Mouse (Mus musculus) liver, adult 2 months (tissue): ENCODE measurements around the gene Htr7. TPM values are rescaled to one million over a fixed set of nuclear protein-coding genes. Genes with fewer than 3 reads are reported as not detected.
A peak's percentile ranks its signal among the peaks of the same experiment; 100 is the strongest.

ENCODE experiments used
- DNase-seq: peaks from one replicate; pipeline ENCODE4 v3.0.0-alpha.2; 2011; ENCODE audit warnings: low read depth, low spot score; ENCODE audit errors: extremely low read depth
- H3K27ac ChIP-seq: fragments of 200-500 bp; replicated peaks from 2 replicates; pipeline ENCODE4 v1.5.1; 2012; ENCODE audit warnings: low read depth, mild to moderate bottlenecking, control low read depth, inconsistent platforms, low read length; ENCODE audit not compliant: insufficient read depth
- H3K27me3 ChIP-seq: fragments of 200-500 bp; 2 replicates; pipeline ENCODE4 v1.6.1; 2012; ENCODE audit warnings: mild to moderate bottlenecking, moderate library complexity, low read length, inconsistent platforms; ENCODE audit not compliant: control insufficient read depth, insufficient read depth
- H3K36me3 ChIP-seq: fragments of 200-500 bp; 2 replicates; pipeline ENCODE4 v1.6.1; 2012; ENCODE audit warnings: low read length, inconsistent platforms; ENCODE audit not compliant: control insufficient read depth, insufficient read depth
- H3K4me1 ChIP-seq: fragments of 200-500 bp; 2 replicates; pipeline ENCODE4 v1.6.1; 2011; ENCODE audit warnings: low read length; ENCODE audit not compliant: control insufficient read depth, insufficient read depth
- H3K4me3 ChIP-seq: fragments of 200-500 bp; 2 replicates; pipeline ENCODE4 v1.5.1; 2011; ENCODE audit warnings: low read depth, mild to moderate bottlenecking, control low read depth, low read length, moderate library complexity; ENCODE audit not compliant: insufficient read depth
- H3K79me2 ChIP-seq: fragments of 200-500 bp; 2 replicates; pipeline ENCODE4 v1.6.1; 2012; ENCODE audit warnings: inconsistent platforms, mild to moderate bottlenecking, low read length, moderate library complexity; ENCODE audit not compliant: control insufficient read depth, insufficient read depth
- H3K9ac ChIP-seq: fragments of 200-500 bp; 2 replicates; pipeline ENCODE4 v1.6.1; 2012; ENCODE audit warnings: low read depth, mild to moderate bottlenecking, control low read depth, inconsistent platforms, low read length
- CTCF ChIP-seq: fragments of 200-500 bp; IDR thresholded peaks from 2 replicates; pipeline ENCODE4 v1.5.1; 2011; ENCODE audit warnings: low read depth, low read length, control low read depth
- POLR2A ChIP-seq: fragments of 200-500 bp; IDR thresholded peaks from 2 replicates; pipeline ENCODE4 v1.6.1; 2011; ENCODE audit warnings: low read length, control low read depth; ENCODE audit not compliant: insufficient read depth; ENCODE audit errors: extremely low read depth
- WGBS: fragments of 180-500 bp; shearing (Covaris S2); methylation state at CpG from one replicate; pipeline ENCODE4 v1.1.7; 2018; 5-methylcytosine and 5-hydroxymethylcytosine counted together
- polyA plus RNA-seq: library from polyadenylated mRNA; depleted of rRNA; stranded (reverse); fragments of >200 nt; gene quantifications from 2 replicates; pipeline ENCODE4 v1.2.3, GENCODE M21; 2012; rRNA removed
- total RNA-seq: library from RNA; depleted of rRNA; stranded (reverse); fragments of >200 nt; gene quantifications from 2 replicates; pipeline ENCODE4 v1.2.3, GENCODE M21; 2014; rRNA removed

Htr7 gene
- total RNA-seq (0.07 and 0.09 TPM in 2 replicates), polyA plus RNA-seq (0.06 TPM in 1 of 2 replicates, not detected in the other)

GRCm38 (mm10) chr19:36057231-36057811, at the start of gene Htr7:
Gene Htr7, minus strand, starts transcription at chr19:36057507.
- Histone ChIP-seq H3K4me3 (peak within 1 kb of the TSS; percentile 33; the same call in 1 of the 2 replicates), H3K27ac (no peak within 1 kb of the TSS), H3K4me1 (no peaks in the 10 kb centered on the region), H3K9ac (no peak within 1 kb of the TSS), H3K27me3 (peaks cover 11% of the 10 kb centered on the region), H3K79me2 (no peaks in the 10 kb centered on the region), H3K36me3 (no peaks in the 10 kb centered on the region)
- 2% methylated on average over 85 of the region's 86 CpGs for WGBS
- DNase-seq, result no peak
- TF ChIP-seq CTCF (no peak), POLR2A (no peak)

GRCm38 (mm10) chr19:36103909-36104308, 46.6 kb upstream of the Htr7 start:
- Histone ChIP-seq H3K36me3 (peaks cover 10% of the 10 kb centered on the region), H3K79me2 (no peaks in the 10 kb centered on the region), H3K27me3 (no peaks in the 10 kb centered on the region), H3K27ac (no peak overlapping the region), H3K9ac (no peak overlapping the region), H3K4me3 (no peak overlapping the region), H3K4me1 (no peaks in the 10 kb centered on the region)
- no peak for DNase-seq
- WGBS, result 74% methylated on average over 5 of the region's 5 CpGs
- no peak for TF ChIP-seq CTCF
- TF ChIP-seq POLR2A, result no peak

- Histone ChIP-seq H3K27ac (no peak overlapping the region), H3K9ac (no peak overlapping the region), H3K4me1 (no peaks in the 10 kb centered on the region), H3K36me3 (peaks cover 19% of the 10 kb centered on the region), H3K4me3 (no peak overlapping the region), H3K79me2 (no peaks in the 10 kb centered on the region), H3K27me3 (no peaks in the 10 kb centered on the region)
- no peak for TF ChIP-seq POLR2A
- TF ChIP-seq CTCF, result no peak
- DNase-seq, result no peak
- 97% methylated on average over 7 of the region's 7 CpGs for WGBS
These were observed 41.6 kb upstream of the Htr7 start for GRCm38 (mm10) chr19:36098916-36099315.

- DNase-seq, result no peak
- no peak overlapping the region for H3K9ac ChIP-seq
- H3K27me3 ChIP-seq, result no peaks in the 10 kb centered on the region
- no peaks in the 10 kb centered on the region for H3K4me1 ChIP-seq
- peaks cover 23% of the 10 kb centered on the region for H3K36me3 ChIP-seq
- no peak overlapping the region for H3K4me3 ChIP-seq
- TF ChIP-seq CTCF, result no peak
- no peak for TF ChIP-seq POLR2A
- H3K27ac ChIP-seq, result no peak overlapping the region
- no peaks in the 10 kb centered on the region for H3K79me2 ChIP-seq
- WGBS, result 100% methylated on average over 1 of the region's 1 CpGs
These were observed 41.0 kb upstream of the Htr7 start for GRCm38 (mm10) chr19:36098265-36098664.

GRCm38 (mm10) chr19:36097194-36097593, 39.9 kb upstream of the Htr7 start:
- Histone ChIP-seq H3K36me3 (peaks cover 23% of the 10 kb centered on the region), H3K4me3 (no peak overlapping the region), H3K79me2 (no peaks in the 10 kb centered on the region), H3K9ac (no peak overlapping the region), H3K27ac (no peak overlapping the region), H3K27me3 (no peaks in the 10 kb centered on the region), H3K4me1 (no peaks in the 10 kb centered on the region)
- TF ChIP-seq POLR2A (no peak), CTCF (no peak)
- DNase-seq, result no peak
- WGBS, result 91% methylated on average over 3 of the region's 3 CpGs

GRCm38 (mm10) chr19:36090781-36091180, 33.5 kb upstream of the Htr7 start:
- peak; percentile 30 for DNase-seq
- Histone ChIP-seq H3K9ac (no peak overlapping the region), H3K27ac (no peak overlapping the region), H3K27me3 (no peaks in the 10 kb centered on the region), H3K4me3 (no peak overlapping the region), H3K4me1 (no peaks in the 10 kb centered on the region), H3K36me3 (peaks cover 28% of the 10 kb centered on the region), H3K79me2 (no peaks in the 10 kb centered on the region)
- WGBS, result 42% methylated on average over 5 of the region's 5 CpGs
- peak; percentile 43; the same call in 1 of the 2 replicates for TF ChIP-seq CTCF
- TF ChIP-seq POLR2A, result no peak
